Comparison of ENCODE assay signal across 7 mouse cellular contexts in the genomic region with DNA sequence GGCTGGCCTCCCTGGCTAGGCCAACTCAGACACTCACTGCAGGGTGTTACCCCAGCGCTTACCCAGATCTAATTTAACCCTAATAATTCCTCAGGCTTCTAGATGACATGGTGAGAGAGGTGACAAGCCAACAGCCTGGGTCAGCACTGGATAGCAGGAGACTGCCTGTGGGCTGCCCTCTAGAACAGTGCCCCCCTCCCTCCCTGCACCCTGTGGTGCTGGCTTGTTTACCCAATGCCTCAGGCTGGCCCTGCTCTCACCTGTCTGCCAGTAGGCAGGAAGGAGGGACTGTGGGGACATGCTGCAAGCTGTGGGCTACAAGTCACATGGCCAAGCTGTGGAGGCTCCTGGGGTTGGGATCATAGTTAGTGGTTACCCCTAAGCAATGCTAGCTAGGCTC. TPM values are rescaled to one million over a fixed set of nuclear protein-coding genes. Genes with fewer than 3 reads are reported as not detected.
DNase-seq lines count a peak whose midpoint lies in the region; ATAC-seq and TF ChIP-seq lines count a peak whose summit lies in the region.

No protein-coding gene starts in this region.

- DNase-seq in liver, adult 2 months (ENCODE audit: extremely low read depth, low read depth, low spot score), result peak; percentile 30
- no peak for DNase-seq in liver
- DNase-seq in cerebellum, postnatal 14 days, result peak; percentile 64 to 68
- DNase-seq in kidney, postnatal 4 days, result no peak
- DNase-seq in thymus, postnatal 25 days, result no peak

- H3K27ac ChIP-seq in liver, adult 2 months (replicated peaks; ENCODE audit: insufficient read depth, low read depth, low read length), result peak overlapping the region; percentile 13
- no peak overlapping the region for H3K27ac ChIP-seq in hindbrain, embryonic 15.5 days (replicated peaks)
- H3K27ac ChIP-seq in neural tube, embryonic 14.5 days (ENCODE audit: low read depth, low read length), result no peak overlapping the region

- no peak for TF ChIP-seq CTCF in liver, adult 2 months (IDR thresholded peaks at IDR 0.05; ENCODE audit: low read depth, low read length)

- no peaks in the 10 kb centered on the region for H3K27me3 ChIP-seq in liver, adult 2 months (ENCODE audit: control insufficient read depth, insufficient read depth, low read length)
- H3K27me3 ChIP-seq in hindbrain, embryonic 15.5 days, result no peaks in the 10 kb centered on the region
- no peaks in the 10 kb centered on the region for H3K27me3 ChIP-seq in neural tube, embryonic 14.5 days (ENCODE audit: control insufficient read depth, insufficient read depth, low read length)

- TF ChIP-seq POLR2A in liver, adult 2 months (IDR thresholded peaks at IDR 0.05; ENCODE audit: extremely low read depth, insufficient read depth, low read length), result no peak

- H3K36me3 ChIP-seq in liver, adult 2 months (ENCODE audit: control insufficient read depth, insufficient read depth, low read length), result peaks cover 3% of the 10 kb centered on the region; the same call in 1 of the 2 replicates
- peaks cover 20% of the 10 kb centered on the region for H3K36me3 ChIP-seq in hindbrain, embryonic 15.5 days
- H3K36me3 ChIP-seq in neural tube, embryonic 14.5 days (ENCODE audit: control insufficient read depth, insufficient read depth, low read length), result peaks cover 21% of the 10 kb centered on the region

- peaks cover 26% of the 10 kb centered on the region for H3K4me1 ChIP-seq in liver, adult 2 months (ENCODE audit: control insufficient read depth, insufficient read depth, low read length)
- peaks cover 33% of the 10 kb centered on the region for H3K4me1 ChIP-seq in hindbrain, embryonic 15.5 days (replicated peaks)
- peaks cover 22% of the 10 kb centered on the region for H3K4me1 ChIP-seq in neural tube, embryonic 14.5 days (ENCODE audit: control insufficient read depth, insufficient read depth, low read length)

- H3K9me3 ChIP-seq in hindbrain, embryonic 15.5 days, result no peaks in the 10 kb centered on the region
- no peaks in the 10 kb centered on the region for H3K9me3 ChIP-seq in neural tube, embryonic 14.5 days (ENCODE audit: control insufficient read depth, low read length)

- WGBS in liver, adult 2 months, result 32% methylated on average over 1 of the region's 1 CpGs
- WGBS in hindbrain, embryonic 15.5 days, result 81% methylated on average over 1 of the region's 1 CpGs
- WGBS in neural tube, embryonic 14.5 days, result 52% methylated on average over 1 of the region's 1 CpGs

- H3K9ac ChIP-seq in liver, adult 2 months (ENCODE audit: low read depth, low read length), result peak overlapping the region; percentile 31; the same call in 1 of the 2 replicates
- H3K9ac ChIP-seq in hindbrain, embryonic 15.5 days, result 0 out of 2 replicates have a peak overlapping the region, but pooled peaks have one; percentile 1
- H3K9ac ChIP-seq in neural tube, embryonic 14.5 days (replicated peaks; ENCODE audit: low read depth, low read length), result no peak overlapping the region

- peak overlapping the region; percentile 95 for H3K4me2 ChIP-seq in hindbrain, embryonic 15.5 days
- 0 out of 2 replicates have a peak overlapping the region, but pooled peaks have one; percentile 12 for H3K4me2 ChIP-seq in neural tube, embryonic 14.5 days (ENCODE audit: low read depth, low read length)

- peaks cover 31% of the 10 kb centered on the region for H3K79me2 ChIP-seq in liver, adult 2 months (ENCODE audit: control insufficient read depth, insufficient read depth, low read length)

- H3K4me3 ChIP-seq in liver, adult 2 months (ENCODE audit: insufficient read depth, low read depth, low read length), result no peak overlapping the region
- H3K4me3 ChIP-seq in hindbrain, embryonic 15.5 days, result peak overlapping the region; percentile 5; the same call in 1 of the 2 replicates
- no peak overlapping the region for H3K4me3 ChIP-seq in neural tube, embryonic 14.5 days (ENCODE audit: low read depth, low read length)

- no peak for ATAC-seq in hindbrain, embryonic 15.5 days (ENCODE audit: low FRiP score, low read depth)
- no peak for ATAC-seq in neural tube, embryonic 14.5 days (ENCODE audit: low read depth)

RNA-seq across cellular contexts. Expression of a gene that starts 2.9 kb away (rescaled TPM):
- total RNA-seq in liver, adult 2 months (2014; rRNA removed), result 652 and 839 TPM in 2 replicates
- polyA plus RNA-seq in liver, adult 2 months (2012; rRNA removed), result 523 and 643 TPM in 2 replicates
- 985 and 993 TPM in 2 replicates for polyA plus RNA-seq in hindbrain, embryonic 15.5 days (2015; fragmentation: Nextera tagmentation; extraction: Ambion mirVana)
- 800 and 802 TPM in 2 replicates for polyA plus RNA-seq in neural tube, embryonic 14.5 days (2014; fragmentation: Nextera tagmentation; extraction: Ambion mirVana)

RNA-seq across cellular contexts. Expression of a gene that starts 9.3 kb away (rescaled TPM):
- total RNA-seq in liver, adult 2 months (2014; rRNA removed), result 0.09 and 0.13 TPM in 2 replicates
- 0.45 and 0.67 TPM in 2 replicates for polyA plus RNA-seq in liver, adult 2 months (2012; rRNA removed)
- 2.6 and 2.8 TPM in 2 replicates for polyA plus RNA-seq in hindbrain, embryonic 15.5 days (2015; fragmentation: Nextera tagmentation; extraction: Ambion mirVana)
- polyA plus RNA-seq in neural tube, embryonic 14.5 days (2014; fragmentation: Nextera tagmentation; extraction: Ambion mirVana), result 2.7 and 3.7 TPM in 2 replicates

RNA-seq across cellular contexts. Expression of a gene that starts 18.3 kb away (rescaled TPM):
- 0.09 and 0.34 TPM in 2 replicates for total RNA-seq in liver, adult 2 months (2014; rRNA removed)
- 0.09 and 0.37 TPM in 2 replicates for polyA plus RNA-seq in liver, adult 2 months (2012; rRNA removed)
- 1.3 and 1.4 TPM in 2 replicates for polyA plus RNA-seq in hindbrain, embryonic 15.5 days (2015; fragmentation: Nextera tagmentation; extraction: Ambion mirVana)
- 1.1 and 1.3 TPM in 2 replicates for polyA plus RNA-seq in neural tube, embryonic 14.5 days (2014; fragmentation: Nextera tagmentation; extraction: Ambion mirVana)

RNA-seq across cellular contexts. Expression of a gene that starts 25.2 kb away (rescaled TPM):
- 82.1 and 91.1 TPM in 2 replicates for total RNA-seq in liver, adult 2 months (2014; rRNA removed)
- 215 and 222 TPM in 2 replicates for polyA plus RNA-seq in liver, adult 2 months (2012; rRNA removed)
- polyA plus RNA-seq in hindbrain, embryonic 15.5 days (2015; fragmentation: Nextera tagmentation; extraction: Ambion mirVana), result 82.4 and 91.7 TPM in 2 replicates
- 69.7 and 74.6 TPM in 2 replicates for polyA plus RNA-seq in neural tube, embryonic 14.5 days (2014; fragmentation: Nextera tagmentation; extraction: Ambion mirVana)

RNA-seq across cellular contexts. Expression of a gene that starts 38.0 kb away (rescaled TPM):
- total RNA-seq in liver, adult 2 months (2014; rRNA removed), result 18.2 and 24.4 TPM in 2 replicates
- polyA plus RNA-seq in liver, adult 2 months (2012; rRNA removed), result 48.5 and 58.9 TPM in 2 replicates
- polyA plus RNA-seq in hindbrain, embryonic 15.5 days (2015; fragmentation: Nextera tagmentation; extraction: Ambion mirVana), result 102 and 107 TPM in 2 replicates
- polyA plus RNA-seq in neural tube, embryonic 14.5 days (2014; fragmentation: Nextera tagmentation; extraction: Ambion mirVana), result 104 and 118 TPM in 2 replicates

Comparison
In these comparisons a context has a peak if more than half of its experiments do, and no peak if none do; other contexts are left out.
1. DNase-seq: peak in liver, adult 2 months (single experiment) and cerebellum, postnatal 14 days (2 of 2); none in liver (single experiment), kidney, postnatal 4 days (0 of 2) and thymus, postnatal 25 days (single experiment).